Mouse (Mus musculus) liver, embryonic 13.5 days (tissue): ENCODE measurements around the gene Gm9837. TPM values are rescaled to one million over a fixed set of nuclear protein-coding genes. Genes with fewer than 3 reads are reported as not detected.
A peak's percentile ranks its signal among the peaks of the same experiment; 100 is the strongest.

Experiments
- ATAC-seq: fragments of 200-750 bp; cut with Nextera tagmentation; 2 replicates; pipeline ENCODE4 v1.8.0; 2017; ENCODE audit warnings: low read depth, mild to moderate bottlenecking, moderate number of reproducible peaks, moderate library complexity
- DNase-seq: peaks from one replicate; pipeline ENCODE4 v3.0.0; 2022
- H3K27ac ChIP-seq: fragments of 300-500 bp; sonication (generic); 2 replicates; pipeline ENCODE4 v1.5.1; 2015; ENCODE audit warnings: moderate library complexity, mild to moderate bottlenecking, inconsistent platforms
- H3K27me3 ChIP-seq: fragments of 300-500 bp; sonication (generic); 2 replicates; pipeline ENCODE4 v1.6.1; 2015; ENCODE audit warnings: mild to moderate bottlenecking, inconsistent platforms
- H3K36me3 ChIP-seq: fragments of 300-500 bp; sonication (generic); 2 replicates; pipeline ENCODE4 v1.6.1; 2015; ENCODE audit warnings: mild to moderate bottlenecking, inconsistent platforms
- H3K4me1 ChIP-seq: fragments of 300-500 bp; sonication (generic); replicated peaks from 2 replicates; pipeline ENCODE4 v1.6.1; 2015; ENCODE audit warnings: inconsistent platforms
- H3K4me2 ChIP-seq: fragments of 300-500 bp; sonication (generic); 2 replicates; pipeline ENCODE4 v1.6.1; 2015; ENCODE audit warnings: inconsistent platforms, mild to moderate bottlenecking, moderate library complexity
- H3K4me3 ChIP-seq: fragments of 300-500 bp; sonication (generic); replicated peaks from 2 replicates; pipeline ENCODE4 v1.5.1; 2015; ENCODE audit warnings: mild to moderate bottlenecking, inconsistent platforms
- H3K9ac ChIP-seq: fragments of 300-500 bp; sonication (generic); 2 replicates; pipeline ENCODE4 v1.6.1; 2015; ENCODE audit warnings: mild to moderate bottlenecking, inconsistent platforms
- H3K9me3 ChIP-seq: fragments of 300-500 bp; sonication (generic); replicated peaks from 2 replicates; pipeline ENCODE4 v1.6.1; 2016; ENCODE audit warnings: inconsistent platforms
- WGBS: fragments of 180-500 bp; shearing (Covaris S2); methylation state at CpG from one replicate; pipeline ENCODE4 v1.1.7; 2015; ENCODE audit not compliant: insufficient replicate concordance; 5-methylcytosine and 5-hydroxymethylcytosine counted together
- polyA plus RNA-seq: library from polyadenylated mRNA; unstranded; fragments of >200 nt; fragmentation: Nextera tagmentation; extraction: Ambion mirVana; gene quantifications from 2 replicates; pipeline ENCODE4 v1.2.1, GENCODE M21; 2015

Gene Gm9837
- not detected in 2 replicates for polyA plus RNA-seq

DNA sequence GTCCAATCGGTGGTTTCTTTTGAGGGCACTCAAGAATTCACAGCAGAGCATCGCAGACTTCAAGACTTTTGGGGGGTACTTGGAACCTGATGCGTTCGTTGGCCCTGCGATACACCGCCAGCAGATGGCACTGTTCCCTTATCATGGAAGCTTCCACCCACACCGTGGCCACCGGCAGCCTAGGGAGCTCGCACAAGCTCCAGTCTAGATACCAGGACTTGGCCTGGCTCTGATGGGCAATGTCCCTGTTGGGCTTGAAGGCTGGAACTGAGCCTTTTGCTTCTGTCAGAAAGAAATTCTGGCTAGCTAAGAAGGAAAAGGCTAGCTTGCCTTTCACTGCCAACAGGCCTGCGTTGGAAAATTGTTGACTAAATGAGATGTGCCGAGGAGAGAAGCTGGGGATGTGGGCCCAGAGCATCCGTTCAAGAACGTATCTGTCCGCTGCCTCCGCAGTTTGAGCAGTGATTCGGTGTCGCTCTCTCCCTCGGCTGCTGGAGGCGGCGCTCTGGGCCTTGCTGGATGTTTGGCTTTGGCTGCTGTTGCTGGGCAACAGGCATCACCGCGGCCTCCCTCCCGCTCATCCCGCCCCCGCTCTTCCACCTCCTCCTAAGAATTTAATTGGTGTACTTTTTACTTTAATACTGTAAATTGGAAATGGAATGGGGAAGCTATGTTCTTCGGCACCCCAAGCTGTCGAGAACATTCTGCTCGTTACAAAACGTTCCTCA is at the start of gene Gm9837:
Gene Gm9837 (minus strand): TSS at position 512 of the 728 bp plus-strand sequence.
- H3K4me1 ChIP-seq: peaks cover 21% of the 10 kb centered on the region
- peak; percentile 71 for DNase-seq
- H3K27ac ChIP-seq: no peak within 1 kb of the TSS
- no peak within 1 kb of the TSS for H3K4me3 ChIP-seq
- peak within 1 kb of the TSS; percentile 28; the same call in 1 of the 2 replicates for H3K4me2 ChIP-seq
- peaks cover 93% of the 10 kb centered on the region for H3K27me3 ChIP-seq
- H3K9me3 ChIP-seq: no peaks in the 10 kb centered on the region
- H3K36me3 ChIP-seq: no peaks in the 10 kb centered on the region
- 6% methylated on average over 29 of the region's 29 CpGs for WGBS
- peak; percentile 75 for ATAC-seq
- peak within 1 kb of the TSS; percentile 4; the same call in 1 of the 2 replicates for H3K9ac ChIP-seq

DNA sequence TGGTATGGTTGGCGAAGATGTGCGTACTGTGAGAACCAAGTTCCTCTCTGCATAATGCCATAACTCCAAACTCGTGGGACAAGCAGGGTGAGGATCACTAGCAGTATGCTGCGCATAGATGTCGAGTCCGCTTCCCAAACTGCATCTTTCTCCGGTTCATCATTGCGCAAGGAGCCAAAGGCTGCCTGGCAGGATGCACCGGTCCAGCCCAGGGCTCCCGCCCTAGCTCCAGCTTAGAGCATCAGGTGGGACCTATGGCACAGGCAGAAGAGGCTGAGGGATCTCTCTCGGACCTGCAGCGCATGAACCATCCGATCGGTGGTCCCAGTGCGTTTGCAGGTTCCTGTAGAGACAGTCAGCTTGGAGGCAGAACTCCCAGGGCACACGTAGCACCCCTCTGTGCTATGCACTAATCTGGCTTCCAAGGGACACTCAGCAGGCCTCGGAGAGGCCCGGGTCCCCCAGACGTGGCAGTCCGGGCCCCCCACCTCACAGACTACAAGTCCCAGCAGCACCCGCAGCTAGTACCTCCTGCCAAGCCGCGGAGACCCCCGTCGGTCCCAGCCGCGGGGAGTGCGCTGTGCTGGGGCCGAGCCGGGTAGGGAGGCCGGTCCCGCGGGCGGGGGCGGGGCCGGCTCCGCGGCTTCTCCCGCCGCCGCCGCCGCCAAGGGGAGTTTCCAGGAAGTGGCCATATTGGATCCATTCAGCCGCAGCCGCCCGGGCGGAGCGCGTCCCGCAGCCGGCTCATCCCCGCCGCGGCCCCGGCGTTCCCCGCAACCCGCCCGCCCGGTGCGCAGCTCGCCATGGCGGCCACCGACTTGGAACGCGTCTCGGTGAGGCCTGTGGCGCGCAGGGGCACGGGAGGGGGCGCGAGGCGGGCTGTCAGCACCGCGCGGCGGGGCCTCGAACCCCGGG is 49.2 kb upstream of the Gm9837 start, which contains the start of gene Sept8:
Gene Sept8 (plus strand): TSS at position 51 of the 915 bp plus-strand sequence.
- H3K4me2 ChIP-seq: peak within 1 kb of the TSS; percentile 95
- H3K9ac ChIP-seq: peak within 1 kb of the TSS; percentile 96
- no peaks in the 10 kb centered on the region for H3K36me3 ChIP-seq
- H3K4me1 ChIP-seq: peaks cover 82% of the 10 kb centered on the region
- H3K27me3 ChIP-seq: no peaks in the 10 kb centered on the region
- H3K27ac ChIP-seq: peak within 1 kb of the TSS; percentile 96
- H3K4me3 ChIP-seq: peak within 1 kb of the TSS; percentile 89
- H3K9me3 ChIP-seq: no peaks in the 10 kb centered on the region
- peak; percentile 63 for DNase-seq
- peak; percentile 69 for ATAC-seq
- WGBS: 3% methylated on average over 79 of the region's 79 CpGs

DNA sequence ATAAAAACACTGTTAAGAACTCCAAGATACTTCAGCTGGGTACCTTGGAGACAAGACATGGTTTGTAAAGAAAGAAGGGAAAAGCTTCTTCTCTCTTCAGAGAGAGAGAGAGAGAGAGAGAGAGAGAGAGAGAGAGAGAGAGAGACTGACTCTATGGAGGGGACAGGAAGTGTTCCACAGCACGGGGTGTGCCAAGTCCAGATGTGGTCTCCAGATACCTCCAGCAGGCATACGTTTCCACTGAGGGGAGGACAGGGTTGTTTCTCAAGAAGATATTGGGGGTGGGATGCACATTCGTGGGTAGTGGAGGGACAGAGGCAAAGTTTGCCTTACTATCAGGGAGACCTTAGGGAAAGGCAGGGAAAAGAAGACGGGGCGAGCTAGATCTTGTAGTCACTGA is 48.5 kb upstream of the Gm9837 start:
- H3K9me3 ChIP-seq: no peaks in the 10 kb centered on the region
- WGBS: 17% methylated on average over 5 of the region's 5 CpGs
- ATAC-seq: peak; percentile 43

DNA sequence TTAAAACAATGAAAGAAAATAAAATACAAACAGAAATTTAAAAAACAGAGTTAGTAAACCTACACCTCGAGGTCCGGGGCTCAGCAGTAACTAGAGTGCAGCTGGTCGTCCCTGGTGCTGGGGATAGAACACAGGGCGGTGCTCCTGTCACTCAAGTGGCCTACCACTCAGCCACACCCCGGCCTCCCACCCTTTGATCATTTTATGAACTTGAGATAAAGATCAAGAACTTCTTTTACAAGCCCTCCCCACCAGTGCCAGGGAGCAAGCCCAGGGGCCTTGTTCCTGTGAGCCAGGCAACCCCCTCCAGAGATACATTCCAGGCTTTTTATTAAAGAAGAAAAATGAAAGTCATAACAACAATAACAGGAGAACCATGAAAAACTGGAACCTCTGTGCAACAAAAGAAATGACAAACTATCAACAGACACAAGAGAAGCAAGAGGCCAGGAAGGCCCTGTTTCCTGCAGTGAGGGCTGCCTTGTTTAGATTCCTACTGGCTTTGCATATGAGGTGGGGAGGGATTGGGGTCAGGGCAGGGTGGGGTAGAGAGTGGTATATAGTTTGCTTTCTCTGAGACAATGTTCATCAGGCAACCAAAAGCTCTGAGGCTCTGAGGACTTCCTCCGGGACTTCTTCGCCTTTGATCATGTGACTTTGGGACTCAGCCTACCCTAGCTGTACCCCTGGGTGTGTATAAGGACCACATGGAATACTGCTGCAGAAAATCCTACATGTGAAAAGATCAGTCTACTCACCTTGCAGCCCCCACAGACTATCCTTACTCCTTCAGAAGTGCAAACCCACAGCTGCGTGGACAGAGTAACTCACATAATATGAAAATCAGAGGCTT is 46.7 kb upstream of the Gm9837 start:
- no peak for ATAC-seq
- Histone ChIP-seq H3K9ac (peak overlapping the region; percentile 18; the same call in 1 of the 2 replicates), H3K4me2 (peak overlapping the region; percentile 10), H3K27ac (peak overlapping the region; percentile 96), H3K9me3 (no peaks in the 10 kb centered on the region), H3K27me3 (0 out of 2 replicates have a peak, but pooled peaks cover 4% of the 10 kb centered on the region), H3K36me3 (no peaks in the 10 kb centered on the region), H3K4me1 (peaks cover 57% of the 10 kb centered on the region), H3K4me3 (no peak overlapping the region)
- peak; percentile 43 for DNase-seq
- WGBS: 24% methylated on average over 8 of the region's 8 CpGs

More for the DNA sequence above, 48.5 kb upstream of the Gm9837 start:
- peak; percentile 56 for DNase-seq
- Histone ChIP-seq H3K27ac (peak overlapping the region; percentile 96), H3K9ac (peak overlapping the region; percentile 96), H3K36me3 (no peaks in the 10 kb centered on the region), H3K4me2 (peak overlapping the region; percentile 95), H3K4me3 (peak overlapping the region; percentile 89), H3K27me3 (no peaks in the 10 kb centered on the region), H3K4me1 (peaks cover 75% of the 10 kb centered on the region)

DNA sequence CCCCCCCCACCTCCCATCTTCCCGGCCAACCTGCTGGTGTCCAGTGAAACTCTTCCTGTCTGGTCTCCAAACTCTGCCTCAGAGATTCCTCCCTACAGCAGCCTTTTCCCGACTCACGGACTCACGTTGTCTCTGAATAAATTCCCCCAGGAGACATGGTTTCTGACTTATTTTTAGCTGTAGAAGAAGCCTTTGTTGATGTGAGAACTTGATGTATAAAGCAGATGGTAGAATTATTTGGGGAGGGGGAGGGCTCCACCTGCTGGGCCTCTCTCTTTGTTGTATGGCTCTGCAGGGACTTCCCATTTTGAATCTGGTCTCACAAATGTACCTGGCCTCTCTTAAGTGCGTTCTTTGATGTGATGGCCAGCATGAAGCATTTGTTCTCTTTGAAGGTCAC is 40.1 kb upstream of the Gm9837 start:
- no peak for ATAC-seq

DNA sequence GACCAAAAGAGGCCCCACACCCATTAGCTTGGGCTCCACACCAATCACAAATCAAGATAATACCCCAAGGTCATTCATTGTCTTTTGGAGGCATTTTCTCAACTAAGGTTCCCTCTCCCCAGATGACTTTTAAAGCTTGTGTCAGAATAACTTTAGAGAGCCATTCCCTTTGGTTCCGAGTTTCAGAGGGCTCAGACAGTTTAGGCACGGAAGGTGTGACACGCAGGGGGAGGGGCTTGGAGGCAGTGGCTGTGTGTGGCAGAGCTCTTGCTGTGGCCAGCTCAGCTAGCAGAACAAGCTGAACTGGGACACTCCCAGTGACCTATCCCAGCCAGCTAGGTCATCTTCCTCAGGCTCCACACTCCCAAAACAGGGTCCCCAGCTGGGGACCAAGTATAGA is 38.3 kb upstream of the Gm9837 start:
- Histone ChIP-seq H3K36me3 (no peaks in the 10 kb centered on the region), H3K4me3 (no peak overlapping the region), H3K27me3 (0 out of 2 replicates have a peak, but pooled peaks cover 4% of the 10 kb centered on the region), H3K4me2 (no peak overlapping the region), H3K27ac (no peak overlapping the region), H3K9ac (no peak overlapping the region), H3K9me3 (no peaks in the 10 kb centered on the region), H3K4me1 (peaks cover 4% of the 10 kb centered on the region; the same call in 1 of the 2 replicates)
- no peak for ATAC-seq
- WGBS: 39% methylated on average over 3 of the region's 3 CpGs
- no peak for DNase-seq

More for the DNA sequence above, 40.1 kb upstream of the Gm9837 start:
- Histone ChIP-seq H3K4me3 (no peak overlapping the region), H3K9me3 (no peaks in the 10 kb centered on the region), H3K27me3 (0 out of 2 replicates have a peak, but pooled peaks cover 4% of the 10 kb centered on the region), H3K36me3 (no peaks in the 10 kb centered on the region), H3K9ac (no peak overlapping the region), H3K27ac (no peak overlapping the region), H3K4me1 (no peaks in the 10 kb centered on the region; the same call in 1 of the 2 replicates), H3K4me2 (no peak overlapping the region)
- WGBS: 60% methylated on average over 5 of the region's 5 CpGs
- DNase-seq: no peak

DNA sequence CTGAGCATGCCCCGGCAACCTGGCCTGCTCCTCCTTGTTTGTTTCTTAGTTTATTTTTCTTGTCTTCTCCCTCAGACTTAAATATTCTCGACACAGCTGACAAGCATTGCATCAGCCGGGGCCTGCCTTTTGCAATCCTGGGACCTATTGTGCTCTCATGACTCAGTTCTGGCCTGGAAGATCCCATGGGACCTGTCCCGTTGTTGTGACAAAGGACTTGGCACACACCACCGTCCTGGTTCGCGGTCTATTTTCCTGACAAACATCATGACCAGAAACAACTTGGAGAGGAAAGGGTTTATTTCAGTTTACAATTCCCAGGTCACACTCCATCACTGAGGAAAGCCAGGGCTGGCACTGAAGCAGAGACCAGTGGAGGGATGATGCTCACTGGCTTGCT is 37.9 kb upstream of the Gm9837 start:
- H3K27ac ChIP-seq: no peak overlapping the region
- 0 out of 2 replicates have a peak, but pooled peaks cover 4% of the 10 kb centered on the region for H3K27me3 ChIP-seq
- H3K4me1 ChIP-seq: peaks cover 4% of the 10 kb centered on the region; the same call in 1 of the 2 replicates
- DNase-seq (no peak), ATAC-seq (no peak)
- 67% methylated on average over 7 of the region's 7 CpGs for WGBS
- no peak overlapping the region for H3K9ac ChIP-seq
- H3K36me3 ChIP-seq: no peaks in the 10 kb centered on the region
- no peak overlapping the region for H3K4me2 ChIP-seq
- H3K4me3 ChIP-seq: no peak overlapping the region
- no peaks in the 10 kb centered on the region for H3K9me3 ChIP-seq

DNA sequence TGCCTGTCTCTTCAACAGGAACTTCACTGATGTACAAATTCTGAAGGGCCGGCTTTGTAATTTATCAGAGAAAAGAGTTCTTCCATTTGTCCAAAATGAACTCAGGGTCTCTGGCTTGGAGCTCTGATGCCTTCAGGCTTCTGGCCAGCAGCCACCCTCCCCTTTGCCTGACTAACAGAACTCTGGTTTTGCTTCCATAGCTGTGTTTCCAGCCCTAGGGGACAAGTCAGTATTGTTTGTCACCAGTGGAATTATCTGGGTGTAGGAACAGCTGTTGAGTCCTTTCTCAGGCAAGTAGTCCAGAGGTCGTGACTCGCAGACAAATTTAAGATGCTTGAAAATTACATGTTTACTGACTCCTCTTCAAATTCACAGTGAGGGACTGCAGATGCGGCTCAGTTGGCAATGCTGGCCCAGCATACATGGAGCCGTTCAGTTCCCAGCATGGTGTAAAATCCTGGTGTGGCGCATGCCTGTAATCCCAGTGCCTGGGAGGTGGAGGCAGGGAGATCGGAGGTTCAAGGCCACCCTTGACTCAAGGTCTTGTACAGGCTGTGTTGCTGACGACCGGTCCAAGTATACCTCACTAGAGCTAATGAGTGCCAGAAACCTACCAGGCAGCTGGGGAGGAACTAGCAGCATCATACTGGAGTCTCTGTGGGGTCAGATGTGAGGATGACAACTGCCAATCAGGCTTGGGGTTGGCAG is 37.0 kb upstream of the Gm9837 start:
- H3K36me3 ChIP-seq: no peaks in the 10 kb centered on the region

DNA sequence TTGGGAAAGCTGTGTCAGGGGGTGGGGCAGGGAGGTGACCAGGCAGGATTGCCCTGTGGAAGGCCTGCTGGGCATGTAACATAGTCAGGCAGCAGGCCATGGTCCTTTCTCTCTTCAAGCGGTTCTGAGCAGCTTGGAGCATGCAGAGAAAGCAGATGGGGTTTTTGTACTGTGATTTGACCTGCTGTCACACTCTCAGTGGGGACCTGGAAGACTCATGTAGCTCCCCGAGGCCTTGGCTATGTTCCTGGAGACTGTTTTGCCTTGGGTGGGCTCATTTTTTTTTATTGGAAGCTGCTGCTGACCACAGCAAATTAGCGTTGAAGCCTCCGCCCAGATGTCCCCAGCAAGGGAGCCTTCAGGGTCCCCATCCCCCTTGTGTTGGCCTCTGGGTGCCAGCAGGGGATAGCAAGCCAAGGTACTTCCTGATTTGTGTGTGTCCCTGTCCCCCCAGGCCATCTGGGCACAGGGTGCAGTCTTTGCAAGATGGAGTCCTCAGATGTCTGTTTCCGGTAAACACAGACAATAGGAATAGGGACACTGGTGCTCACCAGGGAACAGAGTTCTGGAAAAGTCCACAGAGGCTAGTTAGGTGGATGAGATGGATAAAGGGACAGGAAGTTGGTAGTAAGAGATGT is 34.9 kb upstream of the Gm9837 start:
- H3K9ac ChIP-seq: no peak overlapping the region
- no peak for DNase-seq
- peaks cover 14% of the 10 kb centered on the region for H3K4me1 ChIP-seq
- no peaks in the 10 kb centered on the region for H3K9me3 ChIP-seq
- peaks cover 13% of the 10 kb centered on the region for H3K27me3 ChIP-seq
- H3K4me2 ChIP-seq: no peak overlapping the region
- H3K27ac ChIP-seq: no peak overlapping the region
- no peaks in the 10 kb centered on the region for H3K36me3 ChIP-seq
- no peak overlapping the region for H3K4me3 ChIP-seq
- ATAC-seq: no peak
- WGBS: 70% methylated on average over 5 of the region's 5 CpGs

More for the DNA sequence above, 37.0 kb upstream of the Gm9837 start:
- ATAC-seq (no peak), DNase-seq (no peak)
- Histone ChIP-seq H3K4me1 (peaks cover 4% of the 10 kb centered on the region; the same call in 1 of the 2 replicates), H3K4me3 (no peak overlapping the region), H3K27me3 (no peaks in the 10 kb centered on the region), H3K4me2 (no peak overlapping the region), H3K9ac (no peak overlapping the region), H3K27ac (no peak overlapping the region), H3K9me3 (no peaks in the 10 kb centered on the region)
- 77% methylated on average over 9 of the region's 9 CpGs for WGBS

DNA sequence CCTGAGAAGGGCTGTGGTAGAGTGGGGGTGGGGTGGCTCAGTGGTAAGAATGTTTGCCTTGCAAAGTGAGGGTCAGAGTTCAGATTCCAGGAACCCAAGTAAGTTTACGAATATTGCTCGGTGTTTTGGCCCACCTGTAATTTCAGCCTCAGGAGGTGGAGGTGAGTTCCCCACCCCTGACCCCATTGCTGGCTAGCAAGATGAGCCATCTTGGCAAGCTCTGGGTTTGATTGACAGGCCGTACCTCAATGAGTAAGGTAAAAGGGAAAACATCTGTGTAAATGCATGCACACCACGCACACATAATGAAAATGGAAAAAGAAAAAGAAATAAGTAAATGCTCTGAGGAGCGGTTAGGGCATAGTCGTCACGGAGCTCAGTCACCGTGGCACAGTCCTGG is 34.1 kb upstream of the Gm9837 start:
- ATAC-seq (no peak), DNase-seq (no peak)
- Histone ChIP-seq H3K9ac (no peak overlapping the region), H3K4me3 (no peak overlapping the region), H3K9me3 (no peaks in the 10 kb centered on the region), H3K36me3 (no peaks in the 10 kb centered on the region), H3K4me1 (peaks cover 14% of the 10 kb centered on the region), H3K27me3 (peaks cover 20% of the 10 kb centered on the region), H3K4me2 (no peak overlapping the region), H3K27ac (no peak overlapping the region)
- 79% methylated on average over 8 of the region's 8 CpGs for WGBS
